Comparison of ENCODE assay signal across 10 mouse cellular contexts in genomic region chr7:71936690-71937089, GRCm38 (mm10).
A peak's percentile ranks its signal among the peaks of the same experiment; 100 is the strongest.
DNase-seq lines count a peak whose midpoint lies in the region; ATAC-seq and TF ChIP-seq lines count a peak whose summit lies in the region.
"Had no signal": no experiment of that assay in that cellular context is flagged by ENCODE, and none has a peak within 500 bp of the region (broad histone marks: within the 10 kb centered on the region; RNA-seq: fewer than 3 reads in every experiment).

No protein-coding gene starts in this region.

- intact Hi-C loops in left cerebral cortex, adult 2 months (cut with DNase I), result no loop called here

- H3K27me3 ChIP-seq in lung, embryonic 15.5 days, result no peaks in the 10 kb centered on the region
- H3K27me3 ChIP-seq: embryonic facial prominence, embryonic 15.5 days; midbrain, embryonic 12.5 days had no signal

- no peak overlapping the region for H3K4me3 ChIP-seq in lung, embryonic 15.5 days
- H3K4me3 ChIP-seq in left cerebral cortex, adult 2 months, result no peak overlapping the region
- H3K4me3 ChIP-seq: embryonic facial prominence, embryonic 15.5 days; midbrain, embryonic 12.5 days had no signal

- TF ChIP-seq CTCF in left cerebral cortex, adult 2 months (IDR thresholded peaks at IDR 0.05), result no peak

- H3K9me3 ChIP-seq in lung, embryonic 15.5 days, result no peaks in the 10 kb centered on the region
- H3K9me3 ChIP-seq: embryonic facial prominence, embryonic 15.5 days; midbrain, embryonic 12.5 days had no signal

- WGBS in lung, embryonic 15.5 days, result 75% methylated on average over 4 of the region's 4 CpGs

- no peak for ATAC-seq in lung, embryonic 15.5 days (ENCODE audit: borderline replicate concordance, extremely low read depth, low FRiP score, low TSS enrichment)

- peaks cover 5% of the 10 kb centered on the region for H3K4me1 ChIP-seq in lung, embryonic 15.5 days

- no peak overlapping the region for H3K9ac ChIP-seq in lung, embryonic 15.5 days
- H3K9ac ChIP-seq: embryonic facial prominence, embryonic 15.5 days; midbrain, embryonic 12.5 days had no signal

- 0 out of 2 replicates have a peak overlapping the region, but pooled peaks have one; percentile 21 for H3K27ac ChIP-seq in lung, embryonic 15.5 days
- no peak overlapping the region for H3K27ac ChIP-seq in left cerebral cortex, adult 2 months
- H3K27ac ChIP-seq: embryonic facial prominence, embryonic 15.5 days; midbrain, embryonic 12.5 days had no signal

- H3K36me3 ChIP-seq in lung, embryonic 15.5 days, result no peaks in the 10 kb centered on the region
- H3K36me3 ChIP-seq: embryonic facial prominence, embryonic 15.5 days; midbrain, embryonic 12.5 days had no signal

- no peak overlapping the region for H3K4me2 ChIP-seq in lung, embryonic 15.5 days
- H3K4me2 ChIP-seq: embryonic facial prominence, embryonic 15.5 days; midbrain, embryonic 12.5 days had no signal

- peak; percentile 18 for DNase-seq in adrenal gland, postnatal 10 days
- no peak for DNase-seq in adrenal gland, postnatal 4 days (ENCODE audit: low spot score in 2 of 2)
- DNase-seq in adrenal gland, postnatal 25 days, result peak; percentile 3
- DNase-seq in kidney, adult 11 months, result peak; percentile 23
- no peak for DNase-seq in left cerebral cortex, adult 8-10 months (ENCODE audit: low spot score in 2 of 2)
- DNase-seq in left cerebral cortex, adult 2 months (ENCODE audit: extremely low spot score in 1 of 2, low spot score in 2 of 2), result no peak
- DNase-seq in urinary bladder, postnatal 25 days (ENCODE audit: low spot score), result no peak

Comparison
In these comparisons a context has a peak if more than half of its experiments do, and no peak if none do; other contexts are left out.
1. DNase-seq: peak in adrenal gland, postnatal 10 days (single experiment), adrenal gland, postnatal 25 days (single experiment) and kidney, adult 11 months (single experiment); none in adrenal gland, postnatal 4 days (0 of 2), left cerebral cortex, adult 8-10 months (0 of 2), left cerebral cortex, adult 2 months (0 of 2) and urinary bladder, postnatal 25 days (single experiment).